Mouse (Mus musculus): ENCODE data around the gene Mrnip.

Mrnip gene

GRCm38 (mm10) chr11:50203302-50203827, 29.1 kb downstream of the Mrnip start:
- no peak for DNase-seq (ENCODE audit: low read depth, low spot score)

- DNase-seq (ENCODE audit: low read depth, low spot score), result no peak
These were observed 31.2 kb downstream of the Mrnip start for GRCm38 (mm10) chr11:50205434-50205833.

GRCm38 (mm10) chr11:50206037-50206436, 31.8 kb downstream of the Mrnip start:
- DNase-seq (ENCODE audit: low read depth, low spot score), result no peak

- DNase-seq (ENCODE audit: low read depth, low spot score), result no peak
These were observed 33.1 kb downstream of the Mrnip start for GRCm38 (mm10) chr11:50207344-50207743.

GRCm38 (mm10) chr11:50208039-50208438, 33.8 kb downstream of the Mrnip start:
- DNase-seq (ENCODE audit: low read depth, low spot score), result no peak

- peak; percentile 80 for DNase-seq (ENCODE audit: low read depth, low spot score)
These were observed 35.9 kb downstream of the Mrnip start for GRCm38 (mm10) chr11:50210101-50210504.

GRCm38 (mm10) chr11:50210505-50211151, 36.4 kb downstream of the Mrnip start, which contains the start of the genes Sqstm1 and Mgat4b:
Gene Sqstm1 (minus strand): TSS chr11:50210827.
Gene Mgat4b (plus strand): TSS chr11:50210890.
- DNase-seq (ENCODE audit: low read depth, low spot score), result no peak

- no peak for DNase-seq (ENCODE audit: low read depth, low spot score)
These were observed 37.2 kb downstream of the Mrnip start for GRCm38 (mm10) chr11:50211322-50212059.

- no peak for DNase-seq (ENCODE audit: low read depth, low spot score)
These were observed 38.0 kb downstream of the Mrnip start for GRCm38 (mm10) chr11:50212060-50212739.

GRCm38 (mm10) chr11:50212848-50213758, 38.9 kb downstream of the Mrnip start:
- no peak for DNase-seq (ENCODE audit: low read depth, low spot score)

- no peak for DNase-seq (ENCODE audit: low read depth, low spot score)
These were observed 40.4 kb downstream of the Mrnip start for GRCm38 (mm10) chr11:50214631-50215030.

GRCm38 (mm10) chr11:50215633-50216032, 41.4 kb downstream of the Mrnip start:
- no peak for DNase-seq (ENCODE audit: low read depth, low spot score)

GRCm38 (mm10) chr11:50216724-50217366, 42.6 kb downstream of the Mrnip start:
- DNase-seq (ENCODE audit: low read depth, low spot score), result no peak

- DNase-seq (ENCODE audit: low read depth, low spot score), result no peak
These were observed 43.6 kb downstream of the Mrnip start for GRCm38 (mm10) chr11:50217811-50218210.

- no peak for DNase-seq (ENCODE audit: low read depth, low spot score)
These were observed 45.6 kb downstream of the Mrnip start for GRCm38 (mm10) chr11:50219833-50220232.

- no peak for DNase-seq (ENCODE audit: low read depth, low spot score)
These were observed 48.5 kb downstream of the Mrnip start for GRCm38 (mm10) chr11:50222559-50223276.

GRCm38 (mm10) chr11:50223783-50224662, 49.8 kb downstream of the Mrnip start:
- no peak for DNase-seq (ENCODE audit: low read depth, low spot score)

- DNase-seq (ENCODE audit: low read depth, low spot score), result no peak
These were observed 50.7 kb downstream of the Mrnip start for GRCm38 (mm10) chr11:50224671-50225530.

All from WW6 (cell line).